Mouse (Mus musculus): ENCODE data around the gene Gm10428.

The Gm10428 gene

GRCm38 (mm10) chr11:62757143-62757507, 4.2 kb downstream of the Gm10428 start:
- POLR2A ChIA-PET, result interaction anchor here in 3 of 4 experiments (1.0 to 1.5 kb wide), 7 partner anchors 11 to 206 kb away, joined by 3 to 7 read pairs (median 5); partner anchors contain the start of genes Fbxw10 (in 1 of the 3), Tvp23b (in 1 of the 3), Ubb (in 1 of the 3) and Zfp286 (in 1 of the 3)

GRCm38 (mm10) chr11:62757906-62758305, 5.0 kb downstream of the Gm10428 start:
- CTCF ChIA-PET, result interaction anchor here (0.6 to 2.3 kb wide), 11 partner anchors 11 to 510 kb away, joined by 3 to 14 read pairs (median 3); no protein-coding TSS in a partner anchor
- POLR2A ChIA-PET, result interaction anchor here in 3 of 4 experiments (0.5 to 2.0 kb wide), 11 partner anchors 11 to 238 kb away, joined by 3 to 9 read pairs (median 4); partner anchors contain the start of genes Fbxw10 (in 2 of the 3), Tvp23b (in 2 of the 3) and Zfp286 (in 1 of the 3)

More at GRCm38 (mm10) chr11:62757143-62757507, 4.2 kb downstream of the Gm10428 start:
- CTCF ChIA-PET, result interaction anchor here in 3 of 4 experiments (0.8 to 2.3 kb wide), 24 partner anchors 8 to 379 kb away, joined by 3 to 21 read pairs (median 5); partner anchors contain the start of genes Fbxw10 (in 2 of the 3), Tvp23b (in 1 of the 3) and Zfp286 (in 1 of the 3)

- CTCF ChIA-PET, result interaction anchor here (0.7 to 2.3 kb wide), 9 partner anchors 10 to 1309 kb away, joined by 3 to 14 read pairs (median 3); no protein-coding TSS in a partner anchor
- POLR2A ChIA-PET, result interaction anchor here in 3 of 4 experiments (0.5 to 2.0 kb wide), 11 partner anchors 11 to 122 kb away, joined by 3 to 9 read pairs (median 4); partner anchors contain the start of genes Fbxw10 (in 2 of the 3), Tvp23b (in 2 of the 3) and Zfp286 (in 1 of the 3)
Observed at GRCm38 (mm10) chr11:62758491-62758890, 5.6 kb downstream of the Gm10428 start.

- POLR2A ChIA-PET, result interaction anchor here in 3 of 4 experiments (0.5 to 1.4 kb wide), 4 partner anchors 16 to 158 kb away, joined by 3 to 8 read pairs (median 4); partner anchors contain the start of gene Tvp23b (in 1 of the 3)
- CTCF ChIA-PET, result interaction anchor here in 2 of 4 experiments (0.6 to 0.9 kb wide), 2 partner anchors 375 kb away, joined by 3 to 4 read pairs; no protein-coding TSS in a partner anchor
Observed at GRCm38 (mm10) chr11:62760755-62761457, 8.0 kb downstream of the Gm10428 start.

- ChIA-PET CTCF (no interaction called here), POLR2A (interaction anchor here in 1 of 4 experiments (0.9 kb wide), 1 partner anchor 13 kb away, joined by 3 read pairs; the partner anchor contains the start of gene Zfp286)
Observed at GRCm38 (mm10) chr11:62776510-62776909, 23.6 kb downstream of the Gm10428 start.

- CTCF ChIA-PET, result interaction anchor here in 3 of 4 experiments (0.6 to 1.3 kb wide), 6 partner anchors 15 to 1166 kb away, joined by 3 to 5 read pairs (median 4); no protein-coding TSS in a partner anchor
- POLR2A ChIA-PET, result interaction anchor here (0.6 to 2.5 kb wide), 32 partner anchors 8 to 758 kb away, joined by 3 to 30 read pairs (median 4); partner anchors contain the start of genes Tvp23b (in 3 of the 4), Fbxw10 (in 2 of the 4), Ubb (in 2 of the 4) and Trim16 (in 1 of the 4)
Observed at GRCm38 (mm10) chr11:62788935-62789616, 36.2 kb downstream of the Gm10428 start, which contains the start of gene Zfp286. Gene Zfp286, minus strand, starts transcription at chr11:62789462.

GRCm38 (mm10) chr11:62789617-62789936, 36.7 kb downstream of the Gm10428 start:
- CTCF ChIA-PET, result interaction anchor here in 1 of 4 experiments (1.0 to 1.3 kb wide), 3 partner anchors 15 to 33 kb away, joined by 4 to 5 read pairs (median 5); no protein-coding TSS in a partner anchor
- POLR2A ChIA-PET, result interaction anchor here (0.7 to 2.5 kb wide), 27 partner anchors 8 to 239 kb away, joined by 3 to 30 read pairs (median 4); partner anchors contain the start of genes Tvp23b (in 3 of the 4), Fbxw10 (in 2 of the 4), Ubb (in 2 of the 4) and Trim16 (in 1 of the 4)
